Mouse (Mus musculus) embryonic fibroblast, embryonic 13.5 days (primary cell): ENCODE measurements at regions not wholly inside any gene's neighbourhood (a gene's known extent, or its start where the extent isn't known, plus 50 kb on each side); places are given as distances from the start of the nearest gene placed in this dataset.

Experiments
- H3K27ac ChIP-seq: 2 replicates; pipeline ENCODE4 v1.5.1; 2012; ENCODE audit warnings: low read length, control low read depth, inconsistent platforms; ENCODE audit not compliant: insufficient read depth
- H3K4me1 ChIP-seq: 2 replicates; pipeline ENCODE4 v1.6.1; 2011; ENCODE audit warnings: low read length; ENCODE audit not compliant: control insufficient read depth, insufficient read depth
- H3K4me3 ChIP-seq: 2 replicates; pipeline ENCODE4 v1.5.1; 2011; ENCODE audit warnings: mild to moderate bottlenecking, control low read depth, low read length; ENCODE audit not compliant: insufficient read depth
- CTCF ChIP-seq: IDR thresholded peaks from 2 replicates; pipeline ENCODE4 v1.5.1; 2011; ENCODE audit warnings: mild to moderate bottlenecking, control low read depth, low read length, moderate library complexity, borderline replicate concordance; ENCODE audit not compliant: insufficient read depth
- POLR2A ChIP-seq: IDR thresholded peaks from 2 replicates; pipeline ENCODE4 v1.6.1; 2011; ENCODE audit warnings: low read depth, mild to moderate bottlenecking, control low read depth, low read length, moderate library complexity

DNA sequence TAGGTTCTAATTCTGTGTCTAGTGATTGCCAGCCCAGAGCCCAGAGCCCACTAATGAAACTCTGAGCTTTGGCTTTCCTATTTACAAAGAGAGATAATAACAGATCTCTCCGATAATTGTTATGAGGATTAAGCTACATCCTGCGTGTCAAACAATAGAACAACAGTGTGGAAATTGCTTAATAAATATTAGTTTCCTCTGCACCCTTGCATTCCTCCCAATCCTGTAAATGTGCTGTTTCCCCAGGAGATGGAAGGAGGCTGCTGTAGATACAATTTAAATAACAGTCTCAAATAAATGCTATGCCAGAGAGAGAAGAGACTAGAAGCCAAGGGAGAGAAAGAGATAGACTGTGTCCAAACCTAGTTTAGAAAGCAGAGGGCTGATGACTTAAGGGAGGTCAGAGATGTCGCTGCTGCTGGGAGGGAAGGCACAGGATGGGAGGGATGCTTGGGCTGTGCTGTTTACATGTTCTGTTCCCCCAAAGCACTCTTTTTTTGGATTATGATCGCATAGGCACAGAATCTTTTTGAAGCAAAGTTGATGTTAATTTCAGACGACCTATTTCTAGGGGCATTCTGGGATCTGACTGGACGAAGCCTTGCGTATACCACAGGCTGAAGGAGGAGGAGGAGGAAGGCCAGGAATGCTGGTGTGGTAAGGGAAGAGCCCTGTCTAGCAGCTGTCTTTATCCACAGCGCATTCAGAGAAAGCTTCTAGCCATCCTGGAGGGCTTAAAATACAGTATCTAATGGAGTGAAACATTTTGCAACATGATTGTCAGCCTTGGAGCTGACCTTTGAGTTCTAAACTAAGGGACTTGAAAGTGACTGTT lies 103.4 kb upstream of the Fbxo11 start:
- TF ChIP-seq POLR2A: no peak
- TF ChIP-seq CTCF: no peak
- Histone ChIP-seq H3K4me1 (no peaks in the 10 kb centered on the region), H3K4me3 (no peak overlapping the region), H3K27ac (no peak overlapping the region)

- Histone ChIP-seq H3K4me1 (no peaks in the 10 kb centered on the region), H3K4me3 (no peak overlapping the region), H3K27ac (no peak overlapping the region)
- TF ChIP-seq CTCF (no peak), POLR2A (no peak)
Observed at GRCm38 (mm10) chr17:88171606-88172005, 106.5 kb upstream of the Fbxo11 start.

- Histone ChIP-seq H3K4me3 (no peak overlapping the region), H3K4me1 (no peaks in the 10 kb centered on the region), H3K27ac (no peak overlapping the region)
- TF ChIP-seq POLR2A (no peak), CTCF (no peak)
Observed at GRCm38 (mm10) chr17:88173354-88174032, 108.4 kb upstream of the Fbxo11 start.

DNA sequence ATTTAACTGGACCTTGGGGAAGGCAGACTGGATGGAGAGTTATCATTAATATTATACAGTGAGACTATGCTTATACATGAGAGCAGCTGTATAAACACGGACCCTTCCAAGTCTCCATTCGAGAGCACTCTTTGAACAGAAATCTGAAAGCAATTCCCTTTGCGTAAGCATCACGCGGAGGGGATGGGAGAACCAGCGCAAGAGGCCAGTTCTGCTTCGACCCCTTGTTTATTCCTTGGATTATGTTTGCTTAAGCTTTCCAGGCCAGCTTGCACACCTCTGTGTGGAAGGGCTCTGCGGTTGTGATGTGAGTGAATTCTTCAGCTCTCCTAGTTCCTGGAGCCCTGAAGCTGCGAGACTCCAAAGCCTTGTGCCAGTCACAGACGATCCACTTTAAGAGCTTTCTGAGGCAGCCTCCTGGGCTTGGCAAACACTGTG lies 109.2 kb upstream of the Fbxo11 start:
- no peaks in the 10 kb centered on the region for H3K4me1 ChIP-seq
- H3K27ac ChIP-seq: peak overlapping the region; percentile 16; the same call in 1 of the 2 replicates
- no peak overlapping the region for H3K4me3 ChIP-seq

DNA sequence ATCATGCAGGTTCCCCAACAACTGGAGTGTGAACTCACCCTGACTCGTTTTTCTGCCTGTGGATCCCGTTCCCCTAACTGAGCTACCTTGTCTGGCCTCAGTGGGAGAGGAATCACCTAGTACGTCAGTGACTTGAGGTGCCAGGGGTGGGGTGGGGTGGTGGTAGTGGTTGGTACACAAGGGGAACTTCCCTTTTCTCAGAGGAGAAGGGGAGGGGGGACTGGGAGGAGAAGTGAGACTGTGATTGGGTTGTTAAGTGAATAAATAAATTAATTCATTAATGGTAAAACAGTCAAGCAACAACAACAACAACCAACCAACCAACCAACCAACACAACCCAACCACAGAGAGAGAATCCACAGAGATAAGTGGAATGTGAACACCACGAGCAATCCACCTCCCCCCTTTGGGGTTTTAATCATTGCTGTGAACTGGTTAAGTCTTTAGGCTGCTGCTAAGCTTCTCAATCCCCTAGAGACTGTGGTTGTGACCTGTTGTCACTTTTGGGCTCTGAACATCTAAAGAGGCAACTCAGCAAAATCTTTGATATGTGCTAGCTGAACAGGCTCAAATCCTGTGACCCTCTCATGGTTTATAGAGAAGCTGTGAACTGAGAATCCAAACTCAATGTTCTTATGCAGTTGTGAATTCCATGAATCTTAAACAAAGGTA lies 111.0 kb upstream of the Fbxo11 start:
- TF ChIP-seq CTCF (no peak), POLR2A (no peak)
- Histone ChIP-seq H3K27ac (no peak overlapping the region), H3K4me1 (no peaks in the 10 kb centered on the region), H3K4me3 (no peak overlapping the region)

More for the DNA sequence above, 109.2 kb upstream of the Fbxo11 start:
- TF ChIP-seq POLR2A: no peak
- TF ChIP-seq CTCF: no peak

DNA sequence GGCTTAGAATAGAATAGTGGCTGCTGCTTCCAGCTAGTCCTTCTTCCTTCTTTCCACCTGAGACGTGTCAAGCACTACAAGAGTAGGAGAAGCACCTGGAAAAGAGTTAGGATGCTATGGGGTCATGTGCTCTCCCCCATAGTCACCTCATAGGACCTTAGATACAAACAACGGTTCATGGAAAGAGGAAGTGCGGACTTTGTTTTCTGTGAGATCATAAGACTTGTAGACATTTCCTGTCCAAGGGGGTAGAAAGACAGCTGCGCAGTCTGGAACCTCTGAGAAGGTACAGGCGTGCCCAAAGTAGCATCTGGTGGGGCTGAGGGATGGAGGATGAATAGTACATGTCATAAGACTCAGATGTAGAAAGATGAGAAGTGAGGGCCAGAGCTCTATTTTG lies 125.6 kb upstream of the Fbxo11 start:
- Histone ChIP-seq H3K4me3 (no peak overlapping the region), H3K27ac (no peak overlapping the region), H3K4me1 (peaks cover 3% of the 10 kb centered on the region)
- TF ChIP-seq CTCF (no peak), POLR2A (no peak)

DNA sequence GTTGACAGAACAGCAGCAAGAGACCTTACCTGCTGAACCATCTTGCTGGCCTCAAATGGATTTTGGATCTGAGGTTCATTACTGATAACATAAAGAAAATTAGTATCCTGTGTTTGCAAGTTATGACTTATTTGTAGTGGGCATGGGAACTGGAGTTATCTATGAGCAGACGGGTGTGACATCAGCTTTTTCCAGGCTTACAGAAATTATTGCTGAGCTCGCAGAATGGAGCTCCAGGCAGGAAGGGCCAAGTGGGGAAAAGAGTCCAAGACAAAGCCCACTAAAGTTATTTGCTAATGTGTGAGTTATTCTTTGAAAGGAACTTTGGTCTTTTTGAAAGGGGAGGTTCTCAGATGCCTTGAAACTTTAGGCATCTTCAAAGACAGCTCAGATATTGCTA lies 126.4 kb upstream of the Fbxo11 start:
- Histone ChIP-seq H3K4me3 (no peak overlapping the region), H3K27ac (no peak overlapping the region), H3K4me1 (peaks cover 9% of the 10 kb centered on the region)
- TF ChIP-seq CTCF: no peak
- TF ChIP-seq POLR2A: no peak

DNA sequence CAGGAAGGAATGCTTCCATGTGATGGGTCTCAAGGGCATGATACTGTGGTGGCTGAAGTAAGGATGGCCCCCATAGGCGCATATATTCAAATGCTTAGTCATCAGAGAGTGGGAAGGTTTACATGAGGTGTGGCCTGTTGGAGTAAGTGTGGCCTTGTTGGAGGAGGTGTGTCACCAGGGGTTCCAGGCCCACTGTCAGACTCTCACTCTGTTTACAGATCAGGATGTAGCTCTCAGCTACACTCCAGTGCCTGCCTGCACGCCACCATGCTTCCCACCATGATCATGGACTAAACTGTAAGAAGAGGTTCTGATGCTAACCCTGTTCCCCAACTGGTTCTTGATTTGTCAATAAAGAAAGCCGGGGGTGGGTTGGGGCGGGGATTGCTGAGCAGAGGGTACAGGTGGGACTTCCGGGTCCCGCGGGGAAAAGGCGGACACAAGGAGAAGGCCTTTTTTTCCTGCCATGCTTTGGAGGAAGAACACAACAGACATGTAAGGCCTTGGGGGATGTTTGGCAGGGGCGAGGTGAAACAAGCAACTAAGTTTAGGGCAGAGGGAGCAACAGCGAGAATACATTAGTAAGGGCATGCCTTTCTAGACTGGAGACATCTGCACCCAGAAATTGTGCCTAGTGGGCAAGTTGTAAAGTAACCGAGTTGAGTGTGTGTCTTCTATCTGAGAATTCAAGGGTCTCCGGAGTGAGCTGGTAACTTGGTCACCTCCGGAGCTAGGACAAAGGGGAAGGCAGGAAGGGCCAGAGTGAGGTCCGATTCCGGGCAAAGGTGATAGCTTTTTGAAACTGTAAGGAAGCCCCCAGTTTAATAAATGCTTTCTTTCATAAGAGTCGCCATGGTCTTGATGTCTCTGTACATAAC lies 127.1 kb upstream of the Fbxo11 start:
- TF ChIP-seq POLR2A (no peak), CTCF (no peak)
- peaks cover 9% of the 10 kb centered on the region for H3K4me1 ChIP-seq
- H3K4me3 ChIP-seq: no peak overlapping the region
- no peak overlapping the region for H3K27ac ChIP-seq

DNA sequence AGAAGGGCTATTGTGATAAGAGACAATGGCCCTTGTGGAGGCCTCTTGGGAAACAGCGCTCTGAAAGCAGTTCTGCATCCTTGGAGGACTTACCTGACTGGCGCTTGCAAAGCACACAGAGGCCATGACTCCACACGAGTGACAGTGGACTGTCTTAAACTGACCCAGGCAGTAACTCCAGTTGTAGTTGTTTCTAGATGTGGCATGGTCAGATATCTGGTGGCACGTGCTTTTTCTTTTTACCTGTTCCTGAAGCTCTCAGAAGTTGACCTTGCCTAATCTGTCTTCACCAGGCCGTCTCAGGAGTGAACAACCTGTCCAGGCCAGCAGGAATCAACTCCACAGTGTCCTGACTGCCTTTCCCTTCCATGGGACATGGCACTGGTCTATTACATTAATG lies 129.6 kb upstream of the Fbxo11 start:
- H3K27ac ChIP-seq: peak overlapping the region; percentile 51
- peaks cover 9% of the 10 kb centered on the region for H3K4me1 ChIP-seq
- no peak for TF ChIP-seq POLR2A
- no peak for TF ChIP-seq CTCF
- H3K4me3 ChIP-seq: no peak overlapping the region
